Mouse (Mus musculus) MN1 (cell line): ENCODE measurements around the gene Myl6b.

Source experiments
- DNase-seq: peaks from one replicate; pipeline ENCODE4 v3.0.0-alpha.2; 2016; ENCODE audit warnings: low spot score

Gene Myl6b

DNA sequence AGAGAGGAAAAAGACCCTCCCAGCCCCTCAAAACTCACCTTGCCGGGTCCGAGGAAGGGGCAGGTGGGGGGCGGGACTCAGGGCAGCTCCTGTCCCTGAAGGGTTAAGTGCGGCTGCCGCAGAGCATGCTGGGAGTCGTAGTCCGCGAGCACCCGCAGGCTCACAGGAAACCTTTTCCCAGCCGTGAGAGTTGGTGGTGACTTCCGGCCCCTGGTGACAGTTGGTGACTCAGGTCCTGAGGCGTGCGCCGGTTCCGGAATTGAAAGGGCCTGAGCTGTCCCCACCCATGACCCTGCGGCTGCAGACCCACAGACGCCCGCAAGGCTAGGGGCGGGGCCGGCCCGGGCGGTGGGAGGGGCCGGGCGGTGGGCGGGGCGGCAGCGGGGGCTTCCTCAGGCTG lies at the start of gene Myl6b:
Gene Myl6b (minus strand): TSS at position 96 of the 400 bp plus-strand sequence.
- DNase-seq, result peak; percentile 100

DNA sequence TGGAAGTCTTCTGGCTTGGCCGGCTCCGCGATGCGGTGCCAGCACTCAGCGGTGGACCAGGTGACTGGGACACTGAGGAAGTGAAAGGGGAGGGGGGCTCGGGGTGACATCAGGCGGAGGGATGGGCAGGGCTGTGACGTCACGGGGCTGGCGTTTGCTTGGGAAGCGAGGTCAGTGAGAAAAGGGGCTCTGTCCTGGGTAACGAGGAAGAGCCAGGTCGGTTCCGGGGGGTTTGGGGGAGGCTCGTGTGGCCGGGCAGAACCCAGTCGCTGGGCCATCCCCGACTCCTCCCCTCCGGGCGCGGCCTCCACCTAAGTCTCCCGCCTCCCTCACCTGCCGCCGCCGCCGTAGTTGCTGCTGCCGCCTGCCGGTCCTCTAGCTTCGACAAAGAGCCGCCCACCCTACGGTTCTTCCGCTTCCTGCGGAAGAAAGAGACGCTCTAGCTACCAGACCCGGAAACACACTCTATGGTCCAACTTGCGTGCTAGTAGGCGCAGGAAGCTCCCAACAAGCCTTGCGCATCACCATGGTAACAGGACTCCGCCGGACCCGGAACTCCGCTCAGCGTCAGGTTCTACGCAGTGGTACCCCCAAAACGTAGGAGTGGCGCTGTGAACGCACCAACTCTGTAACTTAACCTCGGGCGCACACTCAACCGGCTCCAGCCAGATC lies 49.0 kb upstream of the Myl6b start, which contains the start of gene Zc3h10:
Gene Zc3h10 (minus strand): TSS at position 414 of the 672 bp plus-strand sequence.
- peak; percentile 100 for DNase-seq

DNA sequence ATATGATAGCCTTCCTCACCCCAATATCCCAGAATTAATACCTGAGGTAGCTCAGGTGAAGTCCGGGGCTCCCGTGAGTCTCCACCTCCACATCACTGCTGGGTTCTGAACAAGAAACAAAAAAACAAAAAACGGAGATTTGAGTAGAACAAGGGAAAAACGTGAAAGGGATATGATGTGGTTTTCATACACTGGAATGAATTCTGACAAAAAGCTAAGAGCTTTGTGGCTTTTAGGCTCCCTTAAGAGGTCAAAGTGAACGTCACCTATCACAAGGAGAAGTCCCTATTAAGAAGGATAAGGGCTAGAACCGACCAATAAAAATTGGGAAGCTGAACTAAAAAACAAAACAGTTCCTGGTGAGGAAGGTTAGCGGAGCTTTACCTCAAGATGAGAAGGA lies 48.3 kb upstream of the Myl6b start:
- no peak for DNase-seq

DNA sequence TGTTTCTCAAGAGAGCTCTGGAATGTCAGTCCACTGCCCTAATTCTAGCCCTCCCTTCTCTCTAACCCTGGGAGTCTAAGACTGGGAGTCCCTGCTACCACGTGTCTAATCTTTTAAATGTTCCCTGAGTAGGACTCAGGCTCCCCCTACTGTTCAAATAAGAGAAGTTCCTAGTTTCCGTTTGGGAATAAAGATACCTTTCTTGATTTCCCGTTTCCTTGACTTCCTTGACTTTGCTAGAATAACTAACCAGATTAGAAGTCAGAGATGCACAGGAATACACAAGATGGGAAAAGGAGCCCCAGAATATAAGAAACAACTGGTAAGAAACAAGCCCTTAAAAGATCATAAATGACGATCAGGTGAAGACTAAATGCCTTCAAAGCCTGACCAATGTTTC lies 47.9 kb upstream of the Myl6b start:
- DNase-seq, result peak; percentile 94

DNA sequence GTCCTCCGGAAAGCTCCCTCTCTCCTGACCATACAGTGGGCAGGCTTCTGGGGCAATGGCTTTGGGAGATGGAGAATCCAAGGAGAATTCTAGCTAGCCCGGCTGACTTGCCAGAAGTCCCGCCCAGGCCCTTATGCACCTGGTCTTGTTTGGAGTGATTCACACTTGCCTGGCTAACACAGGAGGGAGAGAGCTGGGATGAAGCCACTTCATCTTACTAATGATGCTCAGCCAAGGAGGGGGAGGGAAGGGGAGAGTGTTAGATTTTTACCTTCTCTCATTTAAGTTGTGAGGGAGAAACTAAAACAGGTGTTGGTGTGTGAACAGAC lies 47.0 kb upstream of the Myl6b start:
- DNase-seq, result peak; percentile 37

DNA sequence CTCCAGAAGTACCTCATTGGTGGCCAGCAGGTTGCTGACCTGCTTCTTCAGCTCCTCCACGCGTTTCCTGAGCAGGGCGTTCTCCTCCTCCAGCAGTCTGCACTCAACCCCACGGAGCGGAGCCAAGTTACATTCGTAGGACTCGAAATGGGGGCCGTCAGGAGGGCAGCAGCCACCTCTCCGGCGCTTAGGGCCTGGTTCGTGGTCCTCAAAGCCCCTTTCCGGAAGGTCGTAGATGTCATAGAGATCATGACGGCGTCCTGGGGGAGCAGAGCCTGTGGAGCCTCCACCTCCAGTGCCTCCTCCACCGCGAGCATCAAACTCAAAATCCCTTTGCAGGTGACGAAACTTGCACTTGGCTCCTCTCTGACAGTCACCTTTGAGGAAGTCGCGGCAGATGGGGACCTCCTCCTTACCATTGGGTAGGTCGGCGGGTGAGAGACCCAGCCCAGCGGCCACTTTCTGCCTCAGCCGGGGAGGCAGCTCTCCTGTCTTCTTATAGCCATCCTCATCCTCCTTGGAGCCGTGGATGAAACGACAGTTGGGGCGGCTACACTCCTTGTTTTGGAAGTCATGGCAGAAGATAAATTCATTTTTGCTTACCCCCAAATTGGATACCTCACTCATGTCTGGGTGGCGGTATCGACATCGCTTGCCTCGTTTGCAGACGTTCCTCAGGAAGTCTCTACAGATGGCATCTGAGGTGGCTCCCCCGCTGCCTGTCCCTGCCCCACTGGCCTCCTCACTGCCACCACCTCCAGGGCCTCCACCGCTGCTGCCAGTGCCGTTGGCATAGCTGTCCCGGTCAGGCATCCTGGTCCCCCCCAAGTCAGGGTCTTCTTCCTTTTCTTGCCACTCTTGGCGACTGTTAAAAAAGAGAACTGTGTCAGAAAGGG lies 46.4 kb upstream of the Myl6b start:
- no peak for DNase-seq

DNA sequence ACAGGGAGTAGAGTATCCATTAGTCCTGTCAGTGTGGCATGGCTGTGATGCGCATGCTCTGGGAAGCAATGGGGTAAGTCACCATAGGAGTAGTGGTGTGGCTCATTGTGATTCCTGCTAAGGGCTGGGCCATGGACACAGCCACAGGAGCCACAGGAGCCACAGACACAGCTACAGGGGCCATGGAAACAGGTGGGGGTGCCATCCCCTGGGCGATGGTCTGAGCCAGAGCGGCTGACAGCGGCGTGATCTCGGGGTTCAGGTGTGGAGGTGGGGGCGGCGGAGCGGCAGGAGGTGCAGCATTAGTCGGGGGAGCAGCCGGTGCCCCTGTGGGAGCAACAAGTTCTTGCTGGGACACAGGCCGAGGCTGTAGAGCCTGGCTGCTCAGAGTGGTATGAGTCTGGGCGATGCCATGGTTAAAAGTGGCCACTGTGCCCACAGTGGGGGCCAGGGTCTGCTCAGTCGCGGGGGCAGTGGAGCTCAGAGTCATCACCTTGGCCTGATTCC lies 45.7 kb upstream of the Myl6b start:
- no peak for DNase-seq

DNA sequence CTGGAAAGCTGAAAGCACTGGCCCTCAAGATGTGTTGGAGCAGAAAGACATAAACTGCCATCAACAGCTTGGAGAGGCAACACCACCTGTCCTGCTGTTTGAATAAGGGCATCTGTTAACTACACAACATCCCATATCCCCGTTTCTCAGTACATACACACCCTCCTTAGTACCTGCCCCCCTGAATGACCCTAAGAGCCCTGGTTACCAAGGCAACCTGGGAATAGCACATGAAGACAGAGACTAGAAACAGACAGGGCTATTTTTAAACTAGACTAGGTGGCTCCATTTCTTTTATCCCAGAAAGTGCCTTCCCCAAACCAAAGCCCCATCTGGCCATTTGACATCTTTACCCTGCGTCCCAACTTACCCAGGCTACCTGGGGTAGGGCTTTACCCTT lies 44.6 kb upstream of the Myl6b start:
- peak; percentile 41 for DNase-seq

DNA sequence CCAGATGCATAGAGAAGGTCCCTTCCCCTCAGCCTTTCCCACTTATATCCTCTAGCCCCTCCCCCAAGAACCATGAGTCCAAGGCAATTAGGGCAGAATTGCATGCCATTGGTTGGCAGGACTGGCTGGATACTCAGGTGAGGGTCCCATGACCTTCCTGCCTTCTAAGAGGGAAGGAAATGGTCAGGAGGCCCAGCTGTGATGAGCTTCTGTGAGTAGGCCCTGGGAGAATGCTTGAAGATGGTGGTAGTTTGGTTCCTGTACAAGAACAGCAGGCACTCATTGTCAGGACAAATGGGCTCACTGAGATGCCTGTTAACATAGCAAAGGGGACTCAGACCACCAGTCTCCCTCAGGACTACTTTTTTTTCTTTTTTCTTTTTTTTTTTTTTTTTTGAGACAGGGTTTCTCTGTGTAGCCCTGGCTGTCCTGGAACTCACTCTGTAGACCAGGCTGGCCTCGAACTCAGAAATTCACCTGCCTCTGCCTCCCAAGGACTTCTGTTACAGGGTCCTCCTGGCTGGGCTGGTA lies 39.9 kb upstream of the Myl6b start:
- no peak for DNase-seq

DNA sequence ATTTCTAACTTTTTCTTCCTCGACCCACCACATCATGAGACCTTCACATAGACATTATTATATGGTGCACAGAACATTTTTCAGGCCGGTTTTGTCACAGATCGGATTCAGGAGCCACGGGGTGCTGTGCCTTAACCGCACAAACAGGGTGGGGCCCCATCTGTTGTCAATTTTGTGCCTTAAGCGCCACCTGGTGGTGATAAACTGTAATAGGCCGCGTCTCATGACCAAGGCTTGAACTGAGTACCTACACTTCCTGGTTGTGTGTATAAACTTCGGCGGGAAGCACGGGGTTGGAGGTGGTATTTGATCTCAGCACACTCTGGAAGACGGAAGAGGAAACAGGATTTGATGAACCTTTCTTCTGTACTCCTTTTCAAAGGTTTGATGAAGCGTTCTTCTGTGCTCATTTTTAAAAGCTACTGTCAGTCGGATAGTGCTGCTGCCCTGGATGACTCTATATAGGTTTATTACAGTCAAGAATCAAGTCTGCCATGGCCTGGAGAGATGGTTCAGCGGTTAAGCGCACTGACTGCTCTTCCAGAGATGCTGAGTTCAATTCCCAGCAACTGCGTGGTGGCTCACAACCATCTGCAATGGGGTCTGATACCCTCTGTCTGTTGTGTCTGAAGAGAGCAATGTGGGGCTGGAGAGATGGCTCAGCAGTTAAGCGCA lies 37.9 kb upstream of the Myl6b start:
- peak; percentile 98 for DNase-seq

DNA sequence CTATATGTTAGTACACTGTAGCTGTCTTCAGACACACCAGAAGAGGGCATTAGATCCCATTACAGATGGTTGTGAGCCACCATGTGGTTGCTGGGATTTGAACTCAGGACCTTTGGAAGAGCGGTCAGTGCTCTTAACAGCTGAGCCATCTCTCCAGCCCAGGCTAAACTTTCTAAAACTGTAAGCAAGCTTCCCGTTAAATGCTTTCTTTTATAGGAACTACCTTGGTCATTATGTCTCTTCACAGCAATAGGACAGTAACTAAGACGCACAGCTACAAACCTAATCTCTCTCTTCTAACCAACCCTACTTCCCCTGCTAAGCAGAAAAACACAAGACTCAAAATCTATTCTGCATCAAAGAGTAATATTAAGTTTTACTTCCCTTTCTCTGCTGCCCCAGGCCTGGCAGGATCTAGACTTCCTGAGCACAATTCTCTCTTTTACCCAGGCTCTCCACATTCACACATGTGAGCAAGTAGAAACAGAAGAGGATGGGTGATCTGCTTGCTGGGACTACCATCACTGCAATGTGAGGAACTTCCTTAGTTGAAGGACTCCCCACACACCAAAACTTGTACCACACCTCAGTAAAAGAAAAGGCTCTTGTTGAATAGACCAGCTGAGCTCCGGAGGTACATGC lies 37.3 kb upstream of the Myl6b start:
- DNase-seq, result peak; percentile 52

DNA sequence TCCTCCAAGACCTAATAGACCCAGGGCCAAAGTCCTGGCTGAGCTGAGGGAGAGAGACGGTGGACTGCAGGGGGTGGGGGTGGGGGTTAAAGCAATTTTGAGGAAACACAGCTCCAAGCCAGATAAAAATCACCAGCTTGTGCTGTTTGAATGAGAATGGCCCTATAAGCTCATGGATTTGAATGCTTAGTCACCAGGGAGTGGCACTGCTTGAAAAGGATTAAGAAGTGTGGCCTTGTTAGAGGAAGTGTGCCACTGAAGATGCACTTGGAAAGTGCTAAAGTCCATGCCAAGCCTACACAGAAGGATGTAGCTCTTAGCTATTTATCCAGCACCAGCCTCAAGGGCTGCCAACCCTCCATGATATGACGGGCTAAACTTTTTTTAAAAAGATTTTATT lies 36.7 kb upstream of the Myl6b start:
- DNase-seq, result peak; percentile 38

DNA sequence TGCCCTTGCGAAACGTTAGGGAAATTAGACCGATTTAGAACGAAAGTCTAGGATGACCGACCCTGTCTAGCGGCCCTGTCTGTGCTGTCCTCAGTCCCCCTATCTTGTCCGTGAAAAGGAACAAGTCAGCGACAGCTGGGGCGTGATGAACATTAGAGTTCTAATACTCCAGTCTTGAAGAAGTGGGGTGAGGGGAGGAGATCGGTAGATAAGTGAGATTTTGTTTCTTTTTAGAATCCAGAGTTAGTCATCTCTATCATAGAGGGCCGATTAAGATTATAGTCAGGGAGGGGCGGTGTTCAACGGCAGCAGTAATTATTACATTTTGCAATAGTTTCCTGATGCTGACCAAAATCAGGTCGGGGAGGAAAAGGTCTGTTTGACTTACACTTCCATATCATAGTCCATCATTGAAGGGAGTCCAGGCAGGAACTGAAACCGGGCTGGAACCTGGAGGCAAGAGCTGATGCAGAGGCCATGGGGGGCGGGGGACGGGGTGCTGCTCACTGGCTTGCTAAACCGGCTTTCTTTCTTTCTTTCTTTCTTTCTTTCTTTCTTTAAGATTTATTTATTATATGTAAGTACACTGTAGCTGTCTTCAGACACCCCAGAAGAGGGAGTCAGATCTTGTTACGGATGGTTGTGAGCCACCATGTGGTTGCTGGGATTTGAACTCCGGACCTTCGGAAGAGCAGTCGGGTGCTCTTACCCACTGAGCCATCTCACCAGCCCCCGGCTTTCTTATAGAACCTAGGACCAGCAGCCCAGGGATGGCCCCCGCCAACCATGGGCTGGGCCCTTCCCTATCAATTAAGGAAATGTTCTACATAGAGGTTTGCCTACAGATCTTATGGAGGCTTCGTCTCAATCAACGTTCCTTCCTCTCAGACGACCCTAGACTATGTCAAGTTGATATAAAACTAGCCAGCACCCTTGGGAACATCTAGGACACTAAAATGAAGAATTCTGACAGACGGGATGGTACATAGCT lies 28.2 kb upstream of the Myl6b start:
- DNase-seq, result peak; percentile 55

DNA sequence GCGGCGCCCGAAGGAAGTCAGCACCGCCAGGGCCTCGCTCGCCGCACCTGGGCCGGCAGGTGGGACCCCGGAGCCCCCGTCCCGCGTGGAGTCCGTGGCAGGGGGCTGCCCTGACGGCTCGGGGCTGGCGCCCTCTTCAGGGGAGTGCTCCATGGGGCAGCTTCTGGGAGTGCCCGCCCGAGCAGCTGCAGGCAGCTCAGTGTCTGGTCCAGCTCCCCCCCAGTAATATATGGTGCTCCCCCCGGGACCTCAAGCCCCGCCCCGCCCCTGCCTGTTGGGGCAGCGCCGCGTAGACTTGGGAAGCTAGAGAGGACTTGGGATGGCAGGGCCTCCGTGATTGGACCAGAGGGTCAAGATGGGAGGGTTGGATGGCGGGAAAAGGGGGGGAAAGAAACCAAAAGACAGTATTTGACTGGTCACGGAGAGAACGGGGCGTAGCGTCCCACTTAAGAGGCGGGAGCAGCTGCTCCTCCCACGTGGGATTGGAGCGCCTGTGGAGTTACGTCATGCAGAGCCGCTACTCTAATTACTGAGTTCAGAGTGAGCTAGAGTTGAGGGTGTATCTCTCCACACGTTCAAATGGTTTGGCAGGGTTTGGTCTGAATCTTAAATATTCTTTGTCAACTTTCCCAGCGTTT lies 27.3 kb upstream of the Myl6b start, which contains the start of gene Esyt1:
Gene Esyt1 (minus strand): TSS at position 201 of the 638 bp plus-strand sequence.
- peak; percentile 100 for DNase-seq

DNA sequence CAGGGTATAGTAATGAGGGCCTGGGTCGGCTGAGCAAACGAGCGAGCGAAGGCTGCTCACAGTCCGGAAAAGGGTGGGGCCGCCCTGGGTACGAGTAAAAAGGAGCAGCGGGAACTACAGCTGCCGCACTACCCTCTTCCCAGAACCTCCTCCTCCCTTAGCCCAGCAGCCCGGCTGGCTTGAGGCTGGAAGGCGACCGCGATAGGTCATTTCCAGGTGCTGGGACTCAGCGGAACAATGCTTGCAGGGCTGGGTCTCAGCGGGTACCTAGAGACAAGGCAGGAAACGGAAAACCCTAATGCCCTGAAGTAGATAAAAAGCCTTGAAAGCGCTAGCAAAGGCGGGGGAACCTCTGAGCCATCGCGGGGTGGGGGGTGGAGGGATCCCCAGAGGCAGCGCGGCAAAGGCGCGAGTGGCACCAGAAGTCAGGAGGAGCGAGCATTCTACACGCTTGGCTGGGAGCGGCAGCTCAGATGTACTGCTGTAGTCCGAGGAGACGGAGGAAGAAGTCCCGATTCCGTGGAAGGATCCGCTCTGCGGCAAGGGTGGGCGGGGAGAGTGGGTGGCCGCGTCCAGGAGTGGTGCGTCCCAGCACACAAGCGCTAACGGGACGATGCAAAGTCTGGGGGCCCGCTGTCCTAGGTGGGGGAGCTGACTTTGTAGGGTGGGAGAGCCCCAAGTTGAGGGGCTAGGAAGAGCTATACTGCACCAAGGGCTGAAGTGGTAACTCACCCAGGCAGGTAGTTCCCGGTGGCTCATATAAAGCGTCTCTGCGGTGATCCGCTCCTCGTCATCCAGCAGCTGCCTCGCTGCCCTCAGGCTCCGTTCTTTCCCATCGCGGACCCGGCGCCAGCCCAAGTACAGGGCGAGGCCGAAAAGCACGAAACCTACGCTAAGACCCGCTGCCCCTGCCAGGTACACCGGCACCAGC lies 26.5 kb upstream of the Myl6b start:
- DNase-seq, result peak; percentile 91

DNA sequence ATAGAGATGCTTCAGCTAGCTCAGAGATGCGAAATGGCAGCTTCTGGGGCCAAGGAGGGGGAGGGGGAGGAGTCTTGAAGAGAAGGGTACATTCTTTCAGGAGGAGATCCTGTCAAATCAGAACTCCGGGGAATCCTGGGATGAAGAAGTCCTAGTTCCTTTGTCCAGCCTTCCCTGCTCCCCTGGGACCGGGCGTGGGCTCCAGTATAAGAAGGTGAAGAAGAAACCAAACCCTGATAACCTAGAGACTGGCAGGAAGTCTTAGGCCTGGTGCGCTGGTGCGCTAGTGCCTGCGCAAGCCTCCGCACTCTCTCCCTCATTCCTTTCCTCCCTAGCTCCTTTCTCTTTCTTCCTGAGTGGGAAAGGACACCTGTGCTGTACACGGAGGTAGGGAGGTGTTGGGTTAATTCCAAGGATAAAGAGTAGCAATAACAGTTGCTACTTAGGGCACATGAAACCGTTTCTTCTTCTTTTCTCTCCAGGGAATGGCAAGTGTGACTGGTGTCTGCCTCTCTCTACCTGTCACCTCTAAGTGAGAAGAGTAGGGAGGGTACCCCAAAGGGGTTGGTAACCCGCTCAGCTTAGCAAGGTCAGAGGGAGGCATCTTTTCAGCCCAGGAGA lies 25.7 kb upstream of the Myl6b start:
- peak; percentile 70 for DNase-seq

DNA sequence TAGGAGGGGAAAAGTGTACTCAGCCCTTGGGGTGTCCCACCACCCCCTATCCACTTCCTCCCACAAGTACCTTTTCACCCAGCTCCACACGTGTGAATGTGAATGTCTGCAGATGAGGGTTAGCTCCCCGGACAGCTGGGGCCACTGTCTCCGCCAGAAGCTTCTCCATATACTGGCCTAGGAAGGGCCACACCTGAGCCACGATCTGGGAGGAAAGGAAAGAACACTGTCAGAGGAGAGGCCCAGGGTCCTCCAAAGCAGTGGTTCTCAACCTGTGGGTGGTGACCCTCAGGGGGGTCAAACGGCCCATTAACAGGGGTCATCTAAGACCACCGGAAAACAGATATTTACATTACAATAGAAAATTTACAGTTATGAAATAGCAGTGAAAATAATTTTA lies 23.9 kb upstream of the Myl6b start:
- DNase-seq, result no peak

DNA sequence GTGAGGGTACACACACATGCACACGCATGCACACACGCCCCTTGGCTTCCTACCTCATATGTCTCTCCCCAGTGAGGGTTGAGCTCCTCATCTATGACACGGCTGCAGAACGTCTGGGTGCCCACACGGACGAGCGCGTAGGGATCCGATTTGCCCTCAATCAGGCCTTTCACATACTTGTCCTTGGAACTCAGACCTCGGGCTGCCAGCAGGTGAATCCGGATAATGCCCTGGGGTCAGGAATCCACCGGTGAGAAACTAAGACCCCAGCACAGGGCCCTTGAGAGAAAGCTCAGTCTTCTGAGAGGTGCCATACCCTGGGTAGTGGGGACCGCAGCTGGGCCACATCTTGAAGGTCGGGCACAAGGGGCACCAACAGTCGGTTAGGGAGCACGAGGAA lies 22.1 kb upstream of the Myl6b start:
- DNase-seq, result no peak
